Mouse (Mus musculus): ENCODE data around the gene Gpr155. TPM values are rescaled to one million over a fixed set of nuclear protein-coding genes. Genes with fewer than 3 reads are reported as not detected.

The Gpr155 gene
- polyA plus RNA-seq (2012; rRNA removed) = 6.2 and 9.1 TPM in 2 replicates

DNA sequence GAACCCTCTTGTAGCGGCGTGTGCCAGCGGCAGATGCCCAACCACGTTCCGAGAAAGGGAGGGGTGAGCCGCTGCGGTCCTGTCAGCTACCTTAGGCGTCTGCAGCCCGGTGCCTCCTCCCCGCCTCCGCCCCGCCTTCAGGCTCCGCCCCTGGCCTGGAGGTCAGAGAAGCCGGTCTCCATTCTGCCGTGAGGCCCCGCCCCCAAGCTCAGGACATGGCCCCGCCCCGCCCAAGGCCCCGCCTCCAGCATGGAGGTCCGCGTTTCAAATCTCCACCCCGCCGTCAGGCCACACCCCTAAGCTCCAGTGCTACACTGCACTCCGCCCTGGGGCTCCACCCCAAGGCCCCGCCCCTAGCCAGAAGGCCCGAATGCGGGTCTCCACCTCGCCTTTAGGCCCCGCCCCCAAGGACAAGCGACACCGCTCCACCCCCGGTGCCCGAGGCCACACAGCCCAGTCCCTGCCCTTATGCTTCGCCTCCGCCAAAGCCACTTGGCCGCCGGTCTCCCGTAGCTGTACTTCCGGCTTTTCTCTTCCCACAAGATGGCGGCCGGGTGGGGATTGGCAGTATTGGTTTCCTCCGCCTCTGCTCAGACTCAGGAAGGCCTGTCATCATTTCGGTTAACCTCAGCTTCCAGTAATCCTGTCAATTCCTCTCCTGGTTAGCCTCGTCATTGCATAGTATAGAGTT is at the start of gene Gpr155:
Gpr155 (minus strand) TSS at position 217 of the 691 bp plus-strand sequence.
- Histone ChIP-seq H3K27me3 (replicated peaks; ENCODE audit: control insufficient read depth, insufficient read depth, low read length) (no peaks in the 10 kb centered on the region), H3K4me1 (ENCODE audit: control insufficient read depth, insufficient read depth, low read length) (0 out of 2 replicates have a peak, but pooled peaks cover 3% of the 10 kb centered on the region), H3K27ac (ENCODE audit: insufficient read depth, low read depth, low read length) (peak within 1 kb of the TSS; percentile 68), H3K36me3 (ENCODE audit: control insufficient read depth, insufficient read depth, low read length) (no peaks in the 10 kb centered on the region), H3K4me3 (ENCODE audit: insufficient read depth, low read depth, low read length) (peak within 1 kb of the TSS; percentile 66)
- peak; percentile 100 for DNase-seq
- 0 out of 2 replicates have a peak, but pooled peaks have one; percentile 0 for TF ChIP-seq CTCF (conservative IDR thresholded peaks at IDR 0.05; ENCODE audit: insufficient read depth, insufficient read length, low read depth, low read length)
- peak; percentile 52 for TF ChIP-seq POLR2A (IDR thresholded peaks at IDR 0.05; ENCODE audit: low read depth, low read length)
- WGBS = under 1% methylated on average over 44 of the region's 44 CpGs

DNA sequence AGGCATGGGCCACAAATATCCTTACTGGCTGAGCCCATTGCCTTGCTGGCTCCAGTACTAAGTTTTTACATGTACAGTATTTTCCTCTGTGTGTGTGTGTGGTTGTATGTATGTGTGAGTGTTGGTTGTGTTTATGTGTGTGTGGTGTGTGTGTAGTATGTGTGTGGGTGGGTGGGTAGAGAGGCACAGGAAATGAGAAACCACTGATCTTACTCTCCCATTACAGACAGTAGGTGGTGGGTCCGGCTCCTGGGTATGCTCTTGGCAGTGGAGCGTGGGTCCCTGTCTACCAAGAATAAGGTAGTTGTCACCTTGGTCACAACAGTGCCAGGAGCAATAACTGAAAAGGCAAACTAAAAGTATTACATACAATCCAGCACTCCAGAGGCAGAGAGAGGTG is 49.5 kb upstream of the Gpr155 start:
- no peaks in the 10 kb centered on the region; the same call in 1 of the 2 replicates for H3K36me3 ChIP-seq (ENCODE audit: control insufficient read depth, insufficient read depth, low read length)
- no peak for TF ChIP-seq CTCF (conservative IDR thresholded peaks at IDR 0.05; ENCODE audit: insufficient read depth, insufficient read length, low read depth, low read length)
- TF ChIP-seq POLR2A (IDR thresholded peaks at IDR 0.05; ENCODE audit: low read depth, low read length) = no peak
- H3K27me3 ChIP-seq (replicated peaks; ENCODE audit: control insufficient read depth, insufficient read depth, low read length) = no peaks in the 10 kb centered on the region
- no peaks in the 10 kb centered on the region for H3K4me1 ChIP-seq (ENCODE audit: control insufficient read depth, insufficient read depth, low read length)
- no peak for DNase-seq
- no peak overlapping the region for H3K4me3 ChIP-seq (ENCODE audit: insufficient read depth, low read depth, low read length)
- H3K27ac ChIP-seq (ENCODE audit: insufficient read depth, low read depth, low read length) = no peak overlapping the region
- WGBS = 98% methylated on average over 2 of the region's 2 CpGs

DNA sequence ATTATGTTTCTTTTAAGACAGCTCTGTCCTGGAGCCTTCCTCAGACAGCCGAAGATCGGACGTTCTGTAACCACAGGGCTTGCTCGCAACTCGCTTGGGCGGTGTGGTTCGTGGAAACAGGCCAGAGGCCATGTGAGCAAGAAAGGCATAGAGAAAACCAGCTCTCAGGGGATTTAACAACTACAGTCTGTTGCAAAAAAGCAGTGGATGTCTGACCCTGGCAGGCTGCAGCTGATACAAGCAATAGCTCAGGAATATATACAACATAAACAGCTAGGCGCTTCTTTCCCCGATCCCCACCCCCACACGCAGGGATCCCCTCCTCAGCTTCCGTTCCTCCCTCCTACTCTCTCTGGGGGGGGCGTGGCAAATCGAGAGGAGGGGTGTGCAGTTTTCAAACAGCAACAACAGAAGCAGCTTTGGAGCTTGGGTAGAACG is 45.6 kb upstream of the Gpr155 start:
- Histone ChIP-seq H3K4me3 (ENCODE audit: insufficient read depth, low read depth, low read length) (no peak overlapping the region), H3K36me3 (ENCODE audit: control insufficient read depth, insufficient read depth, low read length) (no peaks in the 10 kb centered on the region; the same call in 1 of the 2 replicates), H3K27ac (ENCODE audit: insufficient read depth, low read depth, low read length) (no peak overlapping the region), H3K27me3 (replicated peaks; ENCODE audit: control insufficient read depth, insufficient read depth, low read length) (no peaks in the 10 kb centered on the region), H3K4me1 (ENCODE audit: control insufficient read depth, insufficient read depth, low read length) (no peaks in the 10 kb centered on the region)
- no peak for TF ChIP-seq CTCF (conservative IDR thresholded peaks at IDR 0.05; ENCODE audit: insufficient read depth, insufficient read length, low read depth, low read length)
- no peak for TF ChIP-seq POLR2A (IDR thresholded peaks at IDR 0.05; ENCODE audit: low read depth, low read length)
- no peak for DNase-seq
- 54% methylated on average over 14 of the region's 14 CpGs for WGBS

DNA sequence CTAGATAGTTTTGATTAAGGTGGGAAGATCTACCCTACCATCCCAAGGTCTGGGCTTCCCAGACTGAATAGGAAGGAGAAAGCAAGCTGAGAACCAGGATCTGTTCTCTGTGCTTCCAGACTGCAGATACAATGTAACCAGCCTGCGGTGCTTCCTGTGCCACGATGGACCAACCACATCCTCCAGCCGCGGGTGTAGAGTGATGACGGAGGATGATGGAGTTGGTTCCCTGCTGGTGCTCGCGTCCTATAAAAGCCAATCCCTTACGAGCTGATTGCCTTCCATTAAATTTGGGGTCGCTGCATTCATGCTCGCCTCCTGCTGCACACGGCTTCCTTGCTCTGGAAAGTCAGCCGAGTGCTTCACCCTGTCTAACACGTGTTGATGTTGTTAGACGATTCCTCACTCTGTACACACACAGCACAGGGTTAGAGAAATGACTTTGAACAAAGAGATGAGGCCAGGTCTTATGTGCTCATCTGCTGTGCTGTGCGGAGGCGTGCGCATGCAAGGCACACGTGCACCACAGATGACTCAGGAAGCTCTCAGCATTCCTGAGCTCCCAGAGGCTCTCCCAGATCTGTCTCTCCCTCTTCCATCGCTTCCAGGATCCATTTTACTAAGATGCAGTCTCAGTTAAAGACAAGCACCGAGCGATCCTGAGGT is 42.6 kb upstream of the Gpr155 start:
- H3K27ac ChIP-seq (ENCODE audit: insufficient read depth, low read depth, low read length) = no peak overlapping the region
- no peaks in the 10 kb centered on the region for H3K36me3 ChIP-seq (ENCODE audit: control insufficient read depth, insufficient read depth, low read length)
- no peaks in the 10 kb centered on the region for H3K27me3 ChIP-seq (replicated peaks; ENCODE audit: control insufficient read depth, insufficient read depth, low read length)
- TF ChIP-seq CTCF (conservative IDR thresholded peaks at IDR 0.05; ENCODE audit: insufficient read depth, insufficient read length, low read depth, low read length) (no peak), POLR2A (IDR thresholded peaks at IDR 0.05; ENCODE audit: low read depth, low read length) (no peak)
- 66% methylated on average over 21 of the region's 21 CpGs for WGBS
- no peaks in the 10 kb centered on the region for H3K4me1 ChIP-seq (ENCODE audit: control insufficient read depth, insufficient read depth, low read length)
- no peak overlapping the region for H3K4me3 ChIP-seq (ENCODE audit: insufficient read depth, low read depth, low read length)
- DNase-seq = no peak

DNA sequence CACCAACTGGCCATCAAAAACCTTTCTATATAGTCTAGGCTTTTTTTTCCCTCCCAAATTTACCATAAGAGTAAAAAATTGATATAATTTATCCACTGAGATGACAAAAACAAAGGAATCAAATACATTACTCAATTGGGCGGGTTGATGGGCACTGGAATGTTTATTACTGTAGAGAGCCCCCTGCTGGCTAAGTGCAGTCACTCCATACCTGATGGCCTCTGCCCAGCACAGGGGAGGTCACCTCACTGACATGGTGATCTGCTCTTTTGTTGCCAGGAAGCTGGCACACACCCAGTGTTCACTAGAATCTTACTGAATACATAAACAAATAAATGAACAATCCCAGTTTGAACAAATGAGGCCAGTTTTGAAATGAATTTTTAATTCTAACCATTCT is 40.9 kb upstream of the Gpr155 start:
- H3K4me1 ChIP-seq (ENCODE audit: control insufficient read depth, insufficient read depth, low read length) = no peaks in the 10 kb centered on the region
- H3K4me3 ChIP-seq (ENCODE audit: insufficient read depth, low read depth, low read length) = no peak overlapping the region
- TF ChIP-seq CTCF (conservative IDR thresholded peaks at IDR 0.05; ENCODE audit: insufficient read depth, insufficient read length, low read depth, low read length) (peak; percentile 66), POLR2A (IDR thresholded peaks at IDR 0.05; ENCODE audit: low read depth, low read length) (no peak)
- H3K36me3 ChIP-seq (ENCODE audit: control insufficient read depth, insufficient read depth, low read length) = no peaks in the 10 kb centered on the region
- WGBS = 42% methylated on average over 1 of the region's 1 CpGs
- H3K27me3 ChIP-seq (replicated peaks; ENCODE audit: control insufficient read depth, insufficient read depth, low read length) = no peaks in the 10 kb centered on the region
- peak; percentile 57 for DNase-seq
- H3K27ac ChIP-seq (ENCODE audit: insufficient read depth, low read depth, low read length) = no peak overlapping the region

DNA sequence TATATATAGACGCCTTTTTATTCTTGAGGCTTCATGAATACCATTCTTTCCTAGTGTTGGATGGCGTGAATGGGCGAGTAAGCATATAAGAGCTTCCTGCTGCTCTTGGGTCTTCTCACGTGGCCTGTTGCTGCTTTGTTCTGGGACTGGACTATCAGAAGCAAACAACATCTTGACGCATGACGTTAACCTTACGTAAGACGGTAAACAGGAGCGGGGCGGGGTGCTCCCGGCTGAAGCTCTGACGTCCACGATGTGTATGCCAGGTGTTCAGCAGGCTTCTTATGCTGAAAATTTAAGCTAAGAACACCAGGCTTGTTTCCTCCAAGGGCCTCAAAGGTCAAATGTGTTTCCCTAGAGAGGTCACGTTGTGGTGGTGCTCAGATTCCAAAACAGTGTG is 39.5 kb upstream of the Gpr155 start:
- no peaks in the 10 kb centered on the region for H3K4me1 ChIP-seq (ENCODE audit: control insufficient read depth, insufficient read depth, low read length)
- no peak overlapping the region for H3K4me3 ChIP-seq (ENCODE audit: insufficient read depth, low read depth, low read length)
- no peaks in the 10 kb centered on the region for H3K27me3 ChIP-seq (replicated peaks; ENCODE audit: control insufficient read depth, insufficient read depth, low read length)
- no peak for DNase-seq
- no peak for TF ChIP-seq CTCF (conservative IDR thresholded peaks at IDR 0.05; ENCODE audit: insufficient read depth, insufficient read length, low read depth, low read length)
- TF ChIP-seq POLR2A (IDR thresholded peaks at IDR 0.05; ENCODE audit: low read depth, low read length) = no peak
- WGBS = 81% methylated on average over 14 of the region's 14 CpGs
- no peak overlapping the region for H3K27ac ChIP-seq (ENCODE audit: insufficient read depth, low read depth, low read length)
- H3K36me3 ChIP-seq (ENCODE audit: control insufficient read depth, insufficient read depth, low read length) = no peaks in the 10 kb centered on the region

DNA sequence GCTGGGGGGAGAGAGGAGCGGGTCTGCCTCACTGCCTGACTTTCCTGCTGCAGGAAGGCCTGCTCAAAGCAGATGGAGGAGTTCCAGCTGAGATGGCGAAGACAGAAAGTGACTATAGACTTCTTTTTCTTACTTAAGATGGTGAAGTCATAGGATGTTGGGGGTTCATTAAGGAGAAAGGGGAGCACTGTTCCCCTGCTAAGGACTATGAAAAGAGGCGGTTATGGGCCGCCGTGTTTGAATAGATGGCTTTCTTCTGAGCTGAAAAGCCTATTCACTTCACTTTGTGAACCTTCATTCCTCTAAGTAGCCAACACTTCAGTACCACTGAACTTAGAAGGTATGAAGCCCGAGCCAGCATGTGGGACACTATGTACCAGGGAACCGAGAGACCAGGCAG is 33.4 kb upstream of the Gpr155 start:
- no peaks in the 10 kb centered on the region for H3K27me3 ChIP-seq (replicated peaks; ENCODE audit: control insufficient read depth, insufficient read depth, low read length)
- whole genome bisulfite sequencing = 78% methylated on average over 7 of the region's 7 CpGs
- no peak for DNase-seq
- TF ChIP-seq POLR2A (IDR thresholded peaks at IDR 0.05; ENCODE audit: low read depth, low read length) = no peak
- TF ChIP-seq CTCF (conservative IDR thresholded peaks at IDR 0.05; ENCODE audit: insufficient read depth, insufficient read length, low read depth, low read length) = no peak
- no peaks in the 10 kb centered on the region for H3K4me1 ChIP-seq (ENCODE audit: control insufficient read depth, insufficient read depth, low read length)
- H3K36me3 ChIP-seq (ENCODE audit: control insufficient read depth, insufficient read depth, low read length) = no peaks in the 10 kb centered on the region
- no peak overlapping the region for H3K27ac ChIP-seq (ENCODE audit: insufficient read depth, low read depth, low read length)
- no peak overlapping the region for H3K4me3 ChIP-seq (ENCODE audit: insufficient read depth, low read depth, low read length)

Measured in kidney, adult 2 months (tissue).